Mouse (Mus musculus) layer of hippocampus, adult 8-10 months (tissue): ENCODE results near the gene Arl15. TPM values are rescaled to one million over a fixed set of nuclear protein-coding genes. Genes with fewer than 3 reads are reported as not detected.

Experiments used
- DNase-seq, 2 experiments: peaks; one replicate each; pipeline ENCODE4 v3.0.0; 2022; ENCODE audit warnings: low spot score in 2 of 2
- total RNA-seq, 4 experiments: library from RNA; stranded (reverse); gene quantifications; 2 replicates each; pipeline ENCODE4 v1.2.4; 2022

Gene Arl15
- total RNA-seq, 4 experiments from 2014 or later, result 49.6 to 64.0 (median 53.0) TPM

DNA sequence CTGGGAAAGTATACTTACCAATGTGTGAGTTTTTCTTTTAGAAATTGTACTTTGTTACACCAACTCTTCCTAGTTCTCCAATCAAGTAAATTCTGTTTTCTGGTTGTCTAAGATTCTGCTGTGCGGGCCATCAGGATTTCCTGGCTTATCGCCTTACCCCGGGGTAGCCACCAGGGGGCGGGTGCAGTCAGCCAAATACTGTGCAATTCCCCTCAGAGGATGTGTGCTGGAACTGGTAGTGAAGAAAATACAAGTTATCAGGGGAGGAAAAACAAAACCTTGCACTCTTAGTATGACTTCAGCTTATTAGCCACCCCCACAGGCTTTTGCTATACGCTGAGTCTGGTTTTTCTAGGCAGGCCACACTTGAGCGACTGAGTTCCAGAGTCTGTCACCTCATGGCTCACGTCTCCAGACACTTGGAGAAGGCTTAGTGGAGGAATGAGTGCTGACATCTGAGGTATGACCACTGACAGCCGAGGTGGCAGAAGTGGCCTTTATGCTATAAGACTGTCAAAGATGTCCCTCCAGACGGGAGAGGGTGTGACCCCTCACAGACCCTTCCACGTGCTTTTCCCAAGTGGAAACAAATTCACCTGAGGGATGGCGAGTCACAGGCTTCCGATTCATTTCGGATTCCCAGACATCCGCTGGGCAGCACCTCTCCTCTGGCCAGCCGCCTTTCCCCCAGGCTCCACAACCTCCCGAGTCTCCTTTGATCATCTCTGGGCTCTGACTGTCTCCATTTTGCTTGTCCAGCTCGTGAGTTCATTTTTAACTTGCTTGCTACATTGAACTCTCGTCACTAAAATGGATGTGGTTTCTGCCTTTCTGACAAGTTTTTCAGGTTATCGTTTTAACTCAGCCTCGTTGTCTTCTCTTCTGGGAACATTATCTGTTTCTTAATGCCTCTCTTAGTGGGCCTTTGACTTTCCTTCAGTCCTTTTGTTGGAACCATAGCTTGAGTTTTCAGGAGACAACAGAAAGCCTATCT is 75.2 kb downstream of the Arl15 start:
- peak in 1 of 2 experiments; percentile 48 for DNase-seq

DNA sequence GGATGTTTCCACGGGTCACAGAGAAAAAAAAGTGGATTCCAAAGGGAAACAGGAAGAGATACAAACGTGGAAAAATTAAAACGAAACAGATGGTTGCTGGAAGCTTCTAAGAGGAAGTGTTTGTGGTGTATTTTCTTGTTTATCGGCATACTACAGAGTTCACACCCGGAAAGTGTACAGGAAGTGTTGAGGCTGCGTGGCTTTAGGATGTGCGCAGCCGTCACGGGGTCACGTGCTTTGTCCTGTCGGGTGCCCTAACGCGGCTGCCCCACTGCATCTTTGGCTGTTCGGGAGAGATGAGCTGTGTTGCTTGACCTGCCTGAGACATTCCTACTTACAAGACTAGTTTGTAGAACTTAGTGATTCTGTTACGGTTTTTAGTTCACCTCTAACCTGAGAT is 76.1 kb downstream of the Arl15 start:
- no peak for DNase-seq

DNA sequence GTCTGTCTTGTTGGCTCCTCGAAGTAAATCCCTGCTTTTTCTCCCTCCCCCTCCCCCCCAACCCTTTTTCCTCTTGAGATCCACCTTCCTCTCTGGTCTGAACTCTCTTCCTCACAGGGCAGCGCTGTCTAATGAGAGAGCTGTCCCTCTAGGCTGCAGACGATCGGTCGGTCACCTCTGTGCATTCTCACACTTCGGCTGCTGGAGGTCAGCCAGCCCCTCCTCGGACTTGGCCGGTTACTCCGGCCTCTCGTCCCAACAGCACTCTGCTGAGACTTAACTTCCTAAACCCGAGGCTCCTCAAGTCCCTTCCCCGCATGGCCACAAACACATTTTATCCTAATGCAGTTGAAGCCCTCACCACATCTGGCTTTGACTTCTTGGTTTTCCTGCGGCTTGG is 77.5 kb downstream of the Arl15 start:
- no peak for DNase-seq

DNA sequence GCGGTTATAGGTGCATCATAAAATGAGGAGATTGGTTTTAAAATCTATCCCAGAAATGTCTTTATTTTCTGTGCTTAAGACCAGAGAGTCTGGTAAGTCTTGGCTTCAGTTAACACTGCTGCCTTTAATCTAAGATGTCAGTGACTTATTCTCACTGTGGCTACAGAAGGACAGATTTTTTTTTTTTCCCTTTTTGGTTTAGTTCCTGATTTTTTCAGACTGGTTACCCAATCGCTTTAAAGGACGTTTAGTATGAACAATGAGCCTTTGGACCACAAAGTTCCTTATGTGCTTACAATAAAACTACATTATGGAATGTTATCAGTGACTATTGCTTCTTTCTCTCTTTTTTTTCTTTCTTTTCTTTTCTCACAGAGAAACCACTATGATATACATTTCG is 81.4 kb downstream of the Arl15 start:
- DNase-seq, result no peak

DNA sequence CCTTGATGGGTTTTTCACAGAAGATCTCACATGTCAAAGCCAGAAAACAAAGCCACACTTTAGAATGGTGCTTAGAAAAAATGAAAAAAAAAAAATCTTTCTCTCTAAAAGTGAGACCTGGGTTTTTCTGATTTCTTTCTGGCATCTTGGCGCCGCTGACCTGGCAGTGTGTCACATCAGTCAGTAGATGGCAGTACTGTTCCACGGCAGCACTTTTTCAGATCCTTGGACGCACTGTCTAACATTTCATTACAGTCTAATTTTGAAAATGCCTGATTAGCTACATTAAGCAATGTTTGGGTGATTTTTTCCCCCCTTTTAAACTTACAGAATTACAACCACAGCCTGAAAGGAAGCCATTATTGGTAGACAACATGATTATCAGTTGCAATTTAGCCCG is 83.1 kb downstream of the Arl15 start:
- DNase-seq, result peak in 1 of 2 experiments; percentile 60

DNA sequence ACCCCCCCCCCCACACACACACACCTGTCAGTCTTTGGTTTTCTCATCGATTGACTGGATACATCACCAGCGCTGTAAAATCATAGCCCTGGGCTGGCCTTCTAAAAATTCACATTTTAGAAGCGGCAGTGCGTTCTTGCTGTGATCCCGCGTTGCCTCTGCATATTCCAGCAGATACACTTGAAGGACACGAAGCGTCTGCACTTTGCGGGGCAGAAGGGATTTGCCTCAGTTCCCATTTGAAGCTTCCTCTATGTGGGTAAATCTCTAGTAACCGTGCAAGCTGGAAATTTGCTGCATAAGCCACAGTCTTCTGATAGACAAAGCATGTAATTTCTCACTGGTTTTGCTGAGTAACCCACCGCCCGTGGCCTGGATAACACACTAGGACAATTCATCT is 84.3 kb downstream of the Arl15 start:
- no peak for DNase-seq

DNA sequence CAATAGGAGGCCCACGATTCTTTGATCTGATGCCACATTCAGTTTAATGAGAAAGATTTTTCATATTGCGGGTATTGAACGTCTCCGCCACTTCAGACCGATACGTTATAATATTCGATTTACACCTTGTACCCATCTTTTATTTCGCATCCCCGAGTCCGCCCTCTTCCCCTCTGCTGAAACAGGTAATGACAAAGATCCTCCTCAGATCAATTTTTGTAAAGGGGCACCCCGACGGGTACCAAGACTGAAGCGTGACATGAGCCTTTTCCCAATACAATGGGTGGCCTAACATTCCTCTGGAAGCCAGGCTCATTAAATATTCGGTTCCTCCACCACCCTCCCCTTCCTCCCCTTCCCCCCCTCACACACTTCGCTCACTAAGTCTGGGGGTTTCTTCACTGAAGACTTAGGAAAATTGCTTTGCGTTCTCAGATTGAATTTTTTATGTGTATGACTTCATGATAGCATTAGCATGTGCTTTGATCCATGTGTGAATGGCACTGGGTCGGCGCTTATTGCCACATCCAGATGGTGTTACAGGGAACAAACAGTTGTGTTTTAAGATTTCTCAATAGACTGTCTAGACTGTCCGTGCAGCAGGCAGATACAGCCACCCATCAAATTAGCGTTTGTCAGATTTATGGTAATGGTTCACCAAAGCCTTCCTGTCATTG is 85.5 kb downstream of the Arl15 start:
- no peak for DNase-seq

DNA sequence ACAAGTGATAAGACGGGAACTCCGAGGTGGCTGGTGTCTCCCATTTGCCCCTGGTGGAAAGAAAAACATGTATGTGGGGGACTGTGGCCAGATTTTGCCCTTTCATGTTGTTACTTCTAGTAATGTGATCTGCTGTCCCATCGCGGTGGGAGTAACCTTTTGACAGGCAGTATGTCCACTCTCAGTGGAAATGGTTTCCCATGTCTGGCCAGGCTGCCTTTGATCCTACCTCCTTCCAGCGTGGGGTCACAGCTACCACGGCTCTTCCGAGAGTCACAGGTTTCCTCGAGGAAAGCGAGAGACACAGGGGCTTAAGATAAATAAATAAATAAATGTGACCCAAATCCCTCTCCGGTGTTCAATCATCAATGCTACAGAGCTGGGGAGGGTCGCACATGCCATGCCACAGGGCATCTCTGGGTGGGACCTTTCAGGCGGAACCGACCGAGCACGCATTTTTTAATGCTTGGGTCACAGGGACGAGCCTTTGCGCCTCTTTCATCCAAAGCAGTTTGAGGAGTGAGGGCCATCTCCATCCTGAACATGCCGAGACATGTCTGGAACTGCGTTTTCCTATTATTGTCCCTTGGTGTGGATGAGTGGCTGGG is 86.4 kb downstream of the Arl15 start:
- DNase-seq, result no peak

DNA sequence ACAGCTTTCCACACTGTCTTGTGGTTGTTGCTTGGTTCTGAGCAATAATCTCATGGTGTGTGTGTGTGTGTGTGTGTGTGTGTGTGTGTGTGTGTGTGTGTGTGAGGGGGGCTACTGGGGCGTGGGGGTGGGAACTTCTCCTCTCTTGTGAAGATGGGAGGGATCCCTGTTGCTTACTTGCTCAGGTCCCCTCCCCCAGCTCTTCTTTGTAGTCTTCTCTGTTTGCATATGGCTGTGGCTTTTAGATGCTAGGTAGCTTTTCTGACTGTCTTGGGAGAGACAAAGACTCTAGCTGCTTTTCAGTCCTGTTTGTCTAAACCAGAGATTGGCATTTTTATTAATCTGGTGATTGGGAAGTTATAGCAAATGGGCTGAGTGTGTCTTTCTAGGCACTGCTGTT is 88.7 kb downstream of the Arl15 start:
- no peak for DNase-seq

DNA sequence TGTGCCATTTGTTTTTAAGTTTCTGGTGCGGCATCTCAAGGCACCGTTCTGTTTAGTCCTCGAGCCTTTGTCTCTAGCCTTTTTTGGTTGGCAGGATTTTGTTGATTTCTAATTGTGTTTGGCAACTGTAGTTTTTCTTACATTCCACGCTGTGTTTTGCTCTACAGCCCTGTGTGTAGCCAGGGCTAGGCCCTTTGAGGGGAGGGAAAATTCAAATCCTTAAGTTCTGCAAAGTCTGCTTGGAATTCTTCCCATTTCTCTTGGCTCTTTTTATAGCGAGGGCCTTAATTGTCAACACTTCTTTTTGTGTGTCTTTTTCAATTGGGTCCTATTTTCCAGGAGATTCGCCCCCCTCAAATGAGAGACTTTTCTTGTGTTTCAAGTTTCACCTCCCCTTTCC is 92.8 kb downstream of the Arl15 start:
- DNase-seq, result no peak

DNA sequence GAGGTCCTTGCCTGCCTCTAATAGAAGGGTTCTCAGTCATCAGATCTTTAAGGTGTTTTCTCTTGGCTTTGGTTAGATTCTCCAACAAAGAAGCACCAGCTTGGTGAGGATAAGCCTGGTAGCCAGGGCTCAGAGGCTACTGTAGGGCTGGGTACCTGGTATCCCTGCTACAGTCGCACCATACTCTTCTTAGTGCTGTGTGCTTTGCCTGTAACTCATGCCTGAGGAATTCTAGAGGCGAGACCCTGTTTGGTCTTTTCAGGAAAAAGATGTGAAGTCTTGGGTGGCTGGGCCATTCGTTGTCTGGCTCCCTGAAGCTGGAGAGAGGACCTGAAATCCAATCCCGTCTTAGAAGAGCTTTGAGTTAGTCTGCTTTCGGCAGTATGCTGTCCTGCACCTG is 93.8 kb downstream of the Arl15 start:
- DNase-seq, result no peak

DNA sequence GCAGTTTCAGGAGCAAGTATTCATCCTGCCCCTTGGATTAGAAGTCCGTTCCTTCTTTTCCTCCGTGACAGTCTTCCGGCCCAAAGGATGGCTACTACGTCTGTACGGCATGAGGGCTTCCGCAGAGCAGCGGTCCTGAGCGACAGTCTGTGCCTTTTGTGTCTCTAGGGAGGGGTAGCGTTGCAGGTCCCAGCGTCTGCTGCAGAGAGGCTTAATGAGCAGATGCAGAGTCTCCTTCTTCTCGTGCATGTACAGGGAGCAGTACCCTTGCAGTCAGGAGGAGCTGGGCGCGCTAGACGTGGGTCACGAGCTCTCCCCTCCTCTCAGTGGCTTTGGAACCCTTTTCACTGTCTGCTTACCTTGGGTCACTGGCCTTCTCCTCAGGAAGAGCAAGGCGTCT is 94.4 kb downstream of the Arl15 start:
- DNase-seq, result no peak

DNA sequence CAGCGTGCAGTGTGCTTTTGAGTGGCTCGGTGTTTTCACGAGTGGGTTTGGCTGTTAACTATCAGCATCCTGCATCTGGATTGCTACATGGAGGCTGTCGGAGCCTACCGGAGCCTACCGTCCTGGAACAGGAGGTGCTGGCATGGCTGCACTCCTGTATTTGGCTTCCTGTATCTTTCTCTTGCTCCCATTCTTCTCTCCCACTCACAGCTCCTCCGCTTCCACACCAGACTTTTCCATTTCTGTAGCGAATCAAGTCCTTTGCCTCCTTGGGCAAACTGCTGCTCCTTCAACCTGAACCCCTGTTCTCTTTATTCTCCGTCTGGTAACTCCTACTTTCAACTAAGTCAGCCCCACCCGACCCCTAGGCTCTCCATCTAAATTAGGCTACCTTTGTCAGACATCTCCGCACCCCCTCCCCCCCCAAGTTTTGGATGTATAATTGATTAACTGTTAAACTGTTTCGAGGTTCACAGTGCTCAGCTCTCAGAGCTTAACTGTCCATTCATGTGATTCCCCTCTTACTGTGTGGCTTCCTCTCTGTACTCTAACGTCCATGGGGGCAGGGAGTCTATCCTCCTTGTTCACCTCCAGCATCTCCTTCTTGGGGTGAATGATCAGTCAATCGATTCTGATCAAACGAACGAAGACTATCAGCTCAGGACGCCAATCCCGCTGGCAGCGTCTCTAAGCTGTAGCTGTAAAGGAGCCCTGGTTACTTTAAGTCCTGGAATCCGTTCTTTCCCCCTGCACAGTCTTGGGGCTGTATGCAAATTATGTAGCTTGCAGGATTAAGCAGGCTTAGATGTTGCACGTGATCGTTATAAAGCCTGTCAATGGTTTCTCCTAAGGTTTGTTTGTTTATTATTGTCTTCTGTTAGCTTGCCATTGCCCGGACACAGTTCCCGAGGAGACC is 95.1 kb downstream of the Arl15 start:
- no peak for DNase-seq

DNA sequence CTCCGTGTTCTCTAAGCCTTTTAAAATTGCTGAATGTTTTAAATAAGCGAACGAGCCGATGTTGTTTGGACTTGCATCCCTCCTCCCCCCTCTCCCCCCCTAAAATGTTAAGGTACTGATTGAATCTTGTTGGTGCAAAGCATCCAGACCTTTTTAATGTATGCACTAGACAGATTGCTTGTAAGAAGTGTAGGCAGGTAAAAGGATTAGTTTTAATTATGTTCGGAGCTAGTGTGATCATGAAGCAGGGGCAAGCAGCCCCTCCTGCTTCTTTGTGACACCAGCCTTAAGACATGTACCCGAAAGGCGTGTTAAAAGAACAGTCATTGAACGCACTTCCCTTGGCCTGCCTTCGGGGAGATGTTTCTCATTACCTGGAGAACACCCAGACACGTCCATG is 102.4 kb downstream of the Arl15 start:
- DNase-seq, result no peak

DNA sequence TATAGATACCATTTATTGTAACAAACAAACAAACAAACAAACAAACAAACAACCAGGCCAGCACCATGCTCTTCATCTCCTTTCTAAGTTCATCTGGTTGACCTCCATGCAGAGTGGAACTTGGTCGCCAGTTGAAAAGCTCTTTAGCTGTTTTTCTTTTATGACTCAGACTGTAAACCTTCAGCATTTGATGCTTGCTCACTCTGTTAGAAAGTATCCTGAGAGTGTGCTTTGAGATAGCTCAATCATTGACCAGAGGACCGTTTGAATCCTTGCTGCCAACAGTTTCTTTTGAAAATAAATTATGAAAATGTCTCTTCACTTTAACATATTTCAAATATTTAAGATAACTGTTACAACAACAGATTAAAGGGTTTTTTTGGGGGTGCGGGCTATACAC is 103.2 kb downstream of the Arl15 start:
- DNase-seq, result no peak

DNA sequence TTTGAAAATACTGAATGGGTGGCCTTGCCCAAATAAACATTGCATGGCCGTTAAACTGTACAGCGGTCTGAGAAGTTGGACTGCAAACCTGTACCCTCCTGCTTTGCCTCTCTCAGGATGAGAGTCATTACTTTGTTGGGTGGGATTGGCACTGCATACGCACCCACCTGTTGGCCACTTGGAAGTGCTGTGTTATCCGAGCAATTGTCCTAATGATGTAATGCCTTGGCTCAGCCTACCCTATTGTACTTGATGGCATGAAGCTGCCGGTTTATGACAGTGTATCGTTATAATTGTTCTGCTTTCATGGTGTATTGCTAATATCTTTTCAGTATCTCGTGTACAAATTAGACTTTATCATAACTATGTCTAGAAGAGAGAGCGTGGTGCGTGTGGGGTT is 103.6 kb downstream of the Arl15 start:
- DNase-seq, result no peak

DNA sequence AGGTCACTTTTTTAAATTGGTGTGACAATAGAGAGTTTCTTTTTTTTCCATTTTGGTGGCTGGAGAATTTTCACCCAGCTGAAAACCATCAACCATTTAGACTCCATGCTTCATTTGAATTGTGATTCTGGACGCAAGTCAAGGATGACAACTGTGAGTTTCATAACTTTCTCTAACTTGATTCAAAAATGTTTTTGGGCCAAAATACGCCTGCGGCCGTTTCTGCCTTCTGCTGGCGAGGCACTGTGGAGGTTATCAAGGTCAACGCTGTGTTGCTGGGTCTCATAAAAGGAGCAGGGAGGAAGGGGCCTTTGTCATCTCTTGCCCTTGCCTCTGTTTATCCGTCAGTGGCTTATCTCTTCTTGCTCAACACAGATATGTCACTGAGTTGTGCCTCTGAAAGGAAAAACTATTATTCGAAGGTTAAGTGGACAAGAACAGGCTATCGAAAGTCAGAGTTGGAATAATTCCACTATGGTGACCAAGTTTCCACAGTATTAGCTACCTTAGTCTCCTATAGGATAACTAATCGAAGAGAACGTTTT is 106.8 kb downstream of the Arl15 start:
- DNase-seq, result no peak

DNA sequence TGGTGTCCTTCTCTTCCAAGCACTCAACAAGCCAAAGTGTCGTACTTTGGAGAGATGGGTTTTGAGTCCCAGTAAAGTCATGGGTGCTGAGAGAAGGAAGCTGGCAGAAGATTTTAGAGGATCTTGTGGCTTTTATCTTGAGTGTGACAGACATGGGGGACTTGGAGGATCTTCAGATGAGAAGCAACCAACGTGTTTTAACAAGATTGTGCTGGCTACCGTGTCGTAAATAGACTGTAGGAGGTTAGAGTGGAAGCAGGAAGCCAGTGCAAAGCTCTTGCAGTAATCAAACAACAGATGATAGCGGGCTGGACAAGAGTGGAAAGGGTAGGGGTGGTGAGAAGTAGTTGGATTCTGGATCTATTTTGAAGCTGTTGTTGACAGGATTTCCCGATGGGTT is 109.0 kb downstream of the Arl15 start:
- DNase-seq, result no peak

DNA sequence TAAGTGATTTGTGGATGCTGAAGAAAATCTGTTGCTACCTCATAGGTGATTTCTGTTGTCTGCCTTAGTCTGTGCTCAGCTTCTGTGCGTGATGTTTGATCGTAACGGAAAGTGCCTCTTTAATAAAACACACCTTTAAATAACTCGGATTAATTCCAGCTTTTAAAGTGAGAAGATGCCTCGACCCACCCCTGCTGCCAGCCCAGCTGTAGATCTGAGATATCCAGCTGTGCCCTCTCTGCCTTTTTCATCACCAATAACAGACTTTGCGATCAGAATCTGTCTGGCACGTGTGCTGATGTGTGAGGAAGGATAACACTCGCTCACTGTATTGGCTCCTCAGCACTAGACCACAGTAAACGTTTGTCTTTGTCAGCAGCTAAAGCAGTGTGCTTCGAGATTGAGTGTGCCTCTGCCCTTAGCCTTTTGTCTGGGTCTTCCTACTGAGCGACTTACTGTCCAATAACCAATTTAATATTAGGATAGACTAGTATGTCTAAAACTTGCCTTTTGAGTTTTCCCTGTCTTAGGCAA is 117.7 kb downstream of the Arl15 start:
- no peak for DNase-seq

DNA sequence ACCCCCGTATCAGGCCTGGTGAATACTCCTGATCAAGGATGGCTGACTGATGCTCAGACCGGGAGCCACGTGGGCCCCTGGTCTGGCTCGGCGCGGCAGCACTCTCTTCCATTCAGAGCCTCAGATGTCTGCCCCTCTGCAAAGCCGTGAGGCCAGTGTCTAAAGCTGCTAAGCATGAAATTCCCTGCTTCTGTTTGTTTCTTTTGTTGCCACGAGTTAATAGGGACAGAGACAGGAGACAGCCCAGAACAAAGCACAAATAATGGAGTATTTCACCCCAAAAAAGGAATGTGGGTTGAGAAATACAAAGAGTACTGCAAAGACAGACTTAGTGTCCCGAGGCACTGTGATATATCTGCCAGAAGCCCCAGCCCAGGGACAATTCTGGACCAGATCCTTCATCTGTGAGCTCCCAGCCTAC is 120.3 kb downstream of the Arl15 start:
- DNase-seq, result no peak

DNA sequence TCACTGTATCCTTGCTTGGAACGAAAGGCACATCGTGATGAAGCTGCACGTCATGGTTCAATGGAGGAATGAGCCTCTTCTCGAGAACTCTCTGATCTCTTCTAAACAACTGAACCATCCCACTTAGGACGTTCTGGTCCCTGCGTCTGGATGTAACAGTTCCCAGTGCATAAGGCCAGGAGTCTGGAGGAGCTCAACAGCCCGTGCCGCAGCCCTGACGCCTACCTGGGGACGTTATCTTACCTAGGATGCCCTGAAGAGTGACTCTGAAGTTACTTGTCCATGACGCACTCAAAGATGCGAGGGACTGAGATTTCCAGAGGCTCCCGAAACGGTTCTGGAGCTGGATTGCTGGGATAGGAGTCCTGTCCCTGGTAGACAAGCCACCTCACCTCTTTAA is 121.4 kb downstream of the Arl15 start:
- DNase-seq, result no peak
